Mouse (Mus musculus) forebrain, postnatal 0 days (tissue): ENCODE data around the gene Zcwpw1. TPM values are rescaled to one million over a fixed set of nuclear protein-coding genes. Genes with fewer than 3 reads are reported as not detected.

Source experiments
- ATAC-seq: fragments of 200-750 bp; cut with Nextera tagmentation; 2 replicates; pipeline ENCODE4 v1.8.0; 2017; ENCODE audit warnings: mild to moderate bottlenecking, moderate library complexity
- DNase-seq: peaks from one replicate; pipeline ENCODE4 v3.0.0-alpha.2; 2015
- H3K27ac ChIP-seq: fragments of 300-500 bp; sonication (generic); 2 replicates; pipeline ENCODE4 v1.5.1; 2014; ENCODE audit warnings: low read depth, mild to moderate bottlenecking, antibody characterized with exemption, low read length, moderate library complexity, mixed read lengths
- H3K27me3 ChIP-seq: fragments of 300-500 bp; sonication (generic); 2 replicates; pipeline ENCODE4 v1.6.1; 2014; ENCODE audit warnings: mild to moderate bottlenecking, low read length, mixed read lengths; ENCODE audit not compliant: insufficient read depth
- H3K36me3 ChIP-seq: fragments of 300-500 bp; sonication (generic); 2 replicates; pipeline ENCODE4 v1.6.1; 2014; ENCODE audit warnings: mild to moderate bottlenecking, moderate library complexity; ENCODE audit not compliant: insufficient read depth
- H3K4me1 ChIP-seq: fragments of 300-500 bp; sonication (generic); 2 replicates; pipeline ENCODE4 v1.6.1; 2014; ENCODE audit warnings: antibody characterized with exemption; ENCODE audit not compliant: insufficient read depth
- H3K4me2 ChIP-seq: fragments of 300-500 bp; sonication (generic); 2 replicates; pipeline ENCODE4 v1.6.1; 2014; ENCODE audit warnings: low read depth, mild to moderate bottlenecking, moderate library complexity
- H3K4me3 ChIP-seq: fragments of 300-500 bp; sonication (generic); 2 replicates; pipeline ENCODE4 v1.5.1; 2014; ENCODE audit warnings: low read depth, low read length, mixed read lengths
- H3K9ac ChIP-seq: fragments of 300-500 bp; sonication (generic); 2 replicates; pipeline ENCODE4 v1.6.1; 2014; ENCODE audit warnings: mild to moderate bottlenecking
- H3K9me3 ChIP-seq: fragments of 300-500 bp; sonication (generic); 2 replicates; pipeline ENCODE4 v1.6.1; 2016; ENCODE audit warnings: low read length
- CTCF ChIP-seq: sonication (generic); IDR thresholded peaks from 2 replicates; pipeline ENCODE4 v1.5.1; 2016; ENCODE audit warnings: antibody characterized with exemption, control low read depth, low read depth
- WGBS: fragments of 180-500 bp; shearing (Covaris S2); extraction: QIAGEN DNeasy Blood & Tissue Kit; methylation state at CpG from one replicate; pipeline ENCODE4 v1.1.7; 2014; 5-methylcytosine and 5-hydroxymethylcytosine counted together
- polyA plus RNA-seq: library from polyadenylated mRNA; unstranded; fragments of >200 nt; fragmentation: Nextera tagmentation; extraction: Ambion mirVana; gene quantifications from 2 replicates; pipeline ENCODE4 v1.2.1, GENCODE M21; 2015
- total RNA-seq: library from RNA; depleted of rRNA; stranded (reverse); fragments of >200 nt; gene quantifications from 2 replicates; pipeline ENCODE4 v1.2.3, GENCODE M21; 2014; rRNA removed

Gene Zcwpw1
- total RNA-seq: 3.5 and 7.7 TPM in 2 replicates
- polyA plus RNA-seq: 3.1 and 4.8 TPM in 2 replicates

DNA sequence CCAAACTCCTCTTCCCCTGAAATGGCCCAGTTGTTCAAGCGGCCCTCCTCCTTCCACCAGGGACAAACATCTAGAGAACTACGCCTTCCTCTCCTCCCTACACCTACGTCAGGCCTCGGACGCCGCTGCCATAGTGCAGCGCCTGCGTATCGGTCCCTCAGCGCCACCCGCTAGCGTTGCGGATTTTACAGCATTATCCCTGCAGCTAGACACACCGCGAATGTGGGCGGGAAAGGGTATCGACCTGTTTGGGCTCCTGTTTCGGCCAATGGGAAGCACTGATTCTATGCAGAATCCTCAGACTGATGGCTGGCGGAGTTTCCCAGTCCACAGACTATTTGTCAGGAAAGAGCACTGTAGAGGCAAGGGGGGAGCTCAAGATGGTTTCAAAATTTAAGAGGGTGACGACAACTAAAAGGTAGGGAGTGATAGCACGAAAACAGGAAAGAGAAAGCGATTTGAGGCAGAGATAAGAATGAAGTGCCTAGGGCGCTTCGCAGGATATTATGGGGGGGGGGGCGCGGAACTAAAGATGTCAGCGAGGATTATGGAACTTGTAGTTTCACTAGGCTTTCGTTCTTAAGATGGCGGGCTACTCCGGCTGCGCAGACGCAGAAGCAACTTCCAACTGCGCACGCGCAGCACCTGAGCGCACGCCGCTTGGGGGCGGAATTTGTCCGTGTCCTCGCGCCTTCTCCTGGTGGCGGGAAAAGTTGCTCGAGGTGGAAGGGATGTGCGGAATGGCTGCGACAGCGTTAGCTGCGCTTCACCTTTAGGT is at the start of gene Zcwpw1, which contains the start of gene Mepce:
Gene Zcwpw1, plus strand, starts transcription at position 648 of the 778 bp plus-strand sequence.
Gene Mepce, minus strand, starts transcription at position 505 of the 778 bp plus-strand sequence.
- under 1% methylated on average over 48 of the region's 48 CpGs for WGBS
- H3K4me1 ChIP-seq: peaks cover 27% of the 10 kb centered on the region
- peak within 1 kb of the TSS; percentile 69 for H3K4me2 ChIP-seq
- H3K9ac ChIP-seq: peak within 1 kb of the TSS; percentile 65
- peak within 1 kb of the TSS; percentile 68 for H3K4me3 ChIP-seq
- H3K36me3 ChIP-seq: peaks cover 24% of the 10 kb centered on the region
- ATAC-seq (peak; percentile 79), DNase-seq (peak; percentile 99)
- no peaks in the 10 kb centered on the region for H3K27me3 ChIP-seq
- H3K9me3 ChIP-seq: no peaks in the 10 kb centered on the region
- peak; percentile 94 for TF ChIP-seq CTCF
- H3K27ac ChIP-seq: peak within 1 kb of the TSS; percentile 97

DNA sequence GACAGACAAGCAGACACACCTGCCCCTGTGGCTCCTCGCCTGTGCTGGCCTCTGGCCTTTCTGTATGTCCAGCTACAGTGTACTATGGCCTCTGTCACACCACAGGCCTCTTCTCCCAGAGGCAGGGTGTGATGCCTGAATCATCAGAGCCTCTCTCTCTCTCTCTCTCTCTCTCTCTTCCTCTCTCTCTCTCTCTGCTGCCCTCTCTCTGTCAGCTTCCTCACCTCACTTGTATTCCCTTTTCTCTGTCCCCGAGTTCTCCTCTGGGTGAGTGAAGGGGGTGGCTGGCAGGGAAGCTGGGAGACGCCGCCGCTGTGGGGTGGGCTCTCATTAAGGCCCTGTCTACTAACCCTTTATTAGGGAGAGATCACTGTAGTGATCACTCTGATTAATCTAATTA is 49.1 kb upstream of the Zcwpw1 start:
- Histone ChIP-seq H3K36me3 (peaks cover 24% of the 10 kb centered on the region), H3K4me2 (peak overlapping the region; percentile 90), H3K4me1 (peaks cover 34% of the 10 kb centered on the region), H3K9me3 (no peaks in the 10 kb centered on the region), H3K27me3 (no peaks in the 10 kb centered on the region), H3K9ac (peak overlapping the region; percentile 80), H3K4me3 (peak overlapping the region; percentile 74), H3K27ac (0 out of 2 replicates have a peak overlapping the region, but pooled peaks have one; percentile 84)
- TF ChIP-seq CTCF: peak; percentile 75
- ATAC-seq (no peak), DNase-seq (peak; percentile 66)
- WGBS: 10% methylated on average over 5 of the region's 5 CpGs

DNA sequence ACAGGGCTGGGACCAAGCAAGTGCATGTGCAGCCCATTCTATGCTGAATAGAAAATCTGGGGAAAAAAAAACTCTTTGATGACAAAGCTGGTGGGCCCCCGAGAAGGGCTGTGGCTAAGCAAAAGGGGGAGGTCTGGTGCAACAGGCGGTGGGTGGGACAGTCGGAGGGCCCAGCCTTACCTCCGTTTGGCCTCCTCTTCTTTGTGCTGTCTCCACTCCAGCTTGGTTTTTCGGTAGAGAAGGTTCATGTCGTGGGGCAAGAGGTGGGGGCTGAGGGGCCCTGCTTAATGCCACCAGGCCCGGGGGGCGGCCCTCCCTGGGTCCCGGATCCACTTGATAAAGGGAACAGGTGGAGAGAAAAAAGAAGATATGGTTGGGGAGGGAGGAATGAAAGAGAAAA is 48.1 kb upstream of the Zcwpw1 start:
- no peak for DNase-seq
- TF ChIP-seq CTCF: no peak
- no peak for ATAC-seq
- Histone ChIP-seq H3K4me1 (peaks cover 29% of the 10 kb centered on the region), H3K4me2 (peak overlapping the region; percentile 90), H3K9me3 (no peaks in the 10 kb centered on the region), H3K27ac (peak overlapping the region; percentile 84), H3K36me3 (peaks cover 24% of the 10 kb centered on the region), H3K9ac (peak overlapping the region; percentile 80), H3K27me3 (no peaks in the 10 kb centered on the region), H3K4me3 (peak overlapping the region; percentile 74)
- WGBS: 22% methylated on average over 9 of the region's 9 CpGs

DNA sequence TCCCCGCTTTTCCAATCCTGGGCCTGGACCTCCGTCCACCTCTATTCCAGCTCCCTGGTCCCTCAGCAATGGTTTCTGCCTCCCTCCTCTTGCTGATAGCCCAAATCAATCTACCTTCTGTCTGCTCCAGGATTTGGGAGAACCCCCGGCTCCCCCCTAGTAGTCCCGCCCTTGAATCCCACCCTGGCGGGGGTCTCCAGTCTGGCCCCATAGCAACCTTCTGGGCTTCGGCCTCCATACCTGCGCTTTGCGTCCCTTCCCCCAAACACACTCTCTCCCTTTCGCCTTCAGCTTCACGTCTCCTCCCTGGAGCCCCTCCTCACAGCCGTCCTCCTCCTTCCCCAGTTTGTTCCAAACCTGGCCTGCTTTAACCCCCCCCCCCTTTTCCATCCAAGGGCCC is 47.1 kb upstream of the Zcwpw1 start:
- H3K4me3 ChIP-seq: peak overlapping the region; percentile 74
- WGBS: 2% methylated on average over 11 of the region's 11 CpGs
- peak overlapping the region; percentile 84 for H3K27ac ChIP-seq
- DNase-seq: peak; percentile 54
- TF ChIP-seq CTCF: no peak
- H3K27me3 ChIP-seq: no peaks in the 10 kb centered on the region
- no peaks in the 10 kb centered on the region for H3K9me3 ChIP-seq
- ATAC-seq: peak; percentile 3
- peak overlapping the region; percentile 80 for H3K9ac ChIP-seq
- peaks cover 21% of the 10 kb centered on the region for H3K4me1 ChIP-seq
- H3K4me2 ChIP-seq: peak overlapping the region; percentile 90
- peaks cover 17% of the 10 kb centered on the region for H3K36me3 ChIP-seq

DNA sequence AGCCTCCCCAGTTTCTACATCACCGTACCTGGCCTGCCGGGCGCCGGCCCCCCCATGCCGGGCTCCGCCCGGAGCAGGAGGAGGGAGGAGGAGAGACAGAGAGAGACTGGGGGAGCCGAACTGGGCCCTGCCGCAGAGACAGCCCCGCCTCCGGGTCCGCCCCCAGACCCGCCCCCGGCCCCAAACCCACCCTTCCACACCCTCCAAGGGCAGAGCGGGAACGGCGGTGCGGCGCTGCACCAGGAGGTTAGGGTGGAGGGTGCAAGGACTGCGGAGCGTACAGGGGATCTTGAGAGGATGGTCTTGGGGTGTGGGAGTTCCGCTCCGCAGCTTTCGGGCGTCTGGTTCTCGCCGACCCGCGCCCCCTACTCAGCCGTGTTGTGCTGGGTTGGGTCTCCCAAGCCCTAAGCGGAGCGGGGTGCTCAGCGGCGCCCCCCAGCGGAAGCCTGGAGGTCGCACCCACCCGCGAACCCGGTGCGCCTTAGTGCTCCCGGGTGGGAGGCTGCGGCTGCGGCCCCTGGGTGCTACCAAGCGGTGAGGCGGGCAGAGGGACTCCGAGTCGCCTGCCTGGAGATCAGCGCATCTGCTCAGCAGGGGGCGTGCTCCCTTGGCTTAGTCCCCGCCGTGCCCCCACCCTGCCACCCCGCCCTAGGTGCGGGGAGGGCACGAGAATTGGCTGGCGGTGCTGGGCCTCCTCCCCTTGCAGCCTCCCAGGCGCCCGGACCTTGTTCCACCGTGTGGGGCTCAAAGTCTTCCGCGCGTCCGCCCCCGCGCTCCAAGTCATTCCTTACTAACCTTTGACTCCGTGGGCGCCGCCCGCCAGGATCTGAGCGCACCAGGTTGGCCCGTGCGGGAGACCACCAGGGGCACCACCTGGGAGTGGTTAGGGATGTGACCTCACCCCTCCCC is 46.3 kb upstream of the Zcwpw1 start, which contains the start of gene Nyap1:
Gene Nyap1, minus strand, starts transcription at position 585 of the 909 bp plus-strand sequence.
- H3K4me2 ChIP-seq: peak within 1 kb of the TSS; percentile 90
- H3K27me3 ChIP-seq: no peaks in the 10 kb centered on the region
- H3K27ac ChIP-seq: peak within 1 kb of the TSS; percentile 84
- H3K4me3 ChIP-seq: peak within 1 kb of the TSS; percentile 74
- peak; percentile 95 for TF ChIP-seq CTCF
- H3K9me3 ChIP-seq: no peaks in the 10 kb centered on the region
- 2% methylated on average over 68 of the region's 71 CpGs for WGBS
- ATAC-seq: peak; percentile 89
- peaks cover 10% of the 10 kb centered on the region; the same call in 1 of the 2 replicates for H3K36me3 ChIP-seq
- H3K9ac ChIP-seq: peak within 1 kb of the TSS; percentile 80
- peak; percentile 93 for DNase-seq
- peaks cover 21% of the 10 kb centered on the region for H3K4me1 ChIP-seq

DNA sequence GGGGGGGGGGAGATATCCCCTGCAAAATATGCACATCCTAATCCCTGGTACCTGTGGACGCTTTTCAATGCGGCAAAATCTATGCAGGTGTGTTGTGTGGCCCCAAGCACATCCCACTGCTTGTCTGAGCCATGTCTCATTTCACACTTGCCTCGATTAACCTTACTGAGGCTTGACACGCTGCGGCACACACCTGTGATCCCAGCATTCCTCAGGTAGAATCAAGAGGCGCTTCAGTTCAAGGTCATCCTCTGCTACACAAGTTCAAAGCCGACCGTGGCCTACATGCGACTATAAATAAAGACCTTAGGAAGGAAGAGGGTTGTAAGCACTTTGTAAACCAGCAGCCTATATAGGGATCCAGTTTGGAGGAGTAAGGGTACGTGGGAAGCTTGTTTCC is 45.5 kb upstream of the Zcwpw1 start:
- ATAC-seq: no peak
- peak overlapping the region; percentile 90 for H3K4me2 ChIP-seq
- peaks cover 24% of the 10 kb centered on the region for H3K4me1 ChIP-seq
- no peak for DNase-seq
- WGBS: 69% methylated on average over 10 of the region's 10 CpGs
- no peak for TF ChIP-seq CTCF
- H3K4me3 ChIP-seq: peak overlapping the region; percentile 74
- H3K36me3 ChIP-seq: peaks cover 7% of the 10 kb centered on the region; the same call in 1 of the 2 replicates
- H3K9me3 ChIP-seq: no peaks in the 10 kb centered on the region
- H3K9ac ChIP-seq: peak overlapping the region; percentile 80; the same call in 1 of the 2 replicates
- H3K27ac ChIP-seq: peak overlapping the region; percentile 84; the same call in 1 of the 2 replicates
- H3K27me3 ChIP-seq: no peaks in the 10 kb centered on the region
